Mouse (Mus musculus) cerebellum, adult 2 months (tissue): ENCODE measurements at regions not wholly inside any gene's neighbourhood (a gene's known extent, or its start where the extent isn't known, plus 50 kb on each side); places are given as distances from the start of the nearest gene placed in this dataset.

Source experiments
- DNase-seq, 2 experiments: peaks; one replicate each; pipeline ENCODE4 v3.0.0; 2021
- H3K27ac ChIP-seq: fragments of 200-500 bp; 2 replicates; pipeline ENCODE4 v1.5.1; 2012; ENCODE audit warnings: low read length, control low read depth, inconsistent platforms; ENCODE audit not compliant: insufficient read depth
- H3K27me3 ChIP-seq: fragments of 200-500 bp; 2 replicates; pipeline ENCODE4 v1.6.1; 2012; ENCODE audit warnings: inconsistent platforms, mild to moderate bottlenecking, low read length, moderate library complexity; ENCODE audit not compliant: control insufficient read depth, insufficient read depth
- H3K4me1 ChIP-seq: fragments of 200-500 bp; 2 replicates; pipeline ENCODE4 v1.6.1; 2011; ENCODE audit warnings: low read length; ENCODE audit not compliant: control insufficient read depth, insufficient read depth
- H3K4me3 ChIP-seq: fragments of 200-500 bp; replicated peaks from 2 replicates; pipeline ENCODE3; 2011; ENCODE audit warnings: mild to moderate bottlenecking, low read depth, low read length, control low read depth; ENCODE audit not compliant: insufficient read depth
- CTCF ChIP-seq: fragments of 200-500 bp; IDR thresholded peaks from 2 replicates; pipeline ENCODE4 v1.5.1; 2011; ENCODE audit warnings: low read depth, mild to moderate bottlenecking, control low read depth, low read length, moderate library complexity, borderline replicate concordance; ENCODE audit not compliant: insufficient read depth
- POLR2A ChIP-seq: fragments of 200-500 bp; IDR thresholded peaks from 2 replicates; pipeline ENCODE4 v1.6.1; 2011; ENCODE audit warnings: low read length, control low read depth, borderline replicate concordance; ENCODE audit not compliant: insufficient read depth
- WGBS: fragments of 180-500 bp; shearing (Covaris S2); methylation state at CpG from one replicate; pipeline ENCODE4 v1.1.7; 2018; 5-methylcytosine and 5-hydroxymethylcytosine counted together

DNA sequence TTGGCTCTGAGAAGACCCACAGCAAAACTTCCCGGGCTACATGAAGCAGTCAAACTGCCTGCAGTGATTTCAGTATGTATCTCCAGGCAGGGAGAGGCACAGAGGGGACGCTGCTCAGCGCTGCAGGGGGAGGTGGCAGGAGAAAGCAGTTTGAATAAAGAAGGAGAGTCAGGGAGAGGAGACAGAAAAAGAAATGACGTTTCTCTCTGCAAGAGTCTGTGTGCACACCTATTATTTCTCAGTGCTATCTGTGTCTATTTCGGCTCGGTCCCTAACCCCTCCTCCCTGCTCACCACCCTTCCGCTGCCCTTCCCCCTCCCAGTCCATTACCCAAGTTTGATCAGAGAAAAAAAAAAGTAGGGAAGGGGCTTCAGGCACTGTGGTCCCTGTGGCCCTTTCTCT is 391.4 kb upstream of the Cited2 start:
- Histone ChIP-seq H3K27ac (peak overlapping the region; percentile 98), H3K27me3 (no peaks in the 10 kb centered on the region), H3K4me1 (peaks cover 2% of the 10 kb centered on the region; the same call in 1 of the 2 replicates), H3K4me3 (peak overlapping the region; percentile 96)
- TF ChIP-seq CTCF: no peak
- TF ChIP-seq POLR2A: peak; percentile 23; the same call in 1 of the 2 replicates
- 2% methylated on average over 7 of the region's 7 CpGs for WGBS
- peak; percentile 59 to 67 for DNase-seq

DNA sequence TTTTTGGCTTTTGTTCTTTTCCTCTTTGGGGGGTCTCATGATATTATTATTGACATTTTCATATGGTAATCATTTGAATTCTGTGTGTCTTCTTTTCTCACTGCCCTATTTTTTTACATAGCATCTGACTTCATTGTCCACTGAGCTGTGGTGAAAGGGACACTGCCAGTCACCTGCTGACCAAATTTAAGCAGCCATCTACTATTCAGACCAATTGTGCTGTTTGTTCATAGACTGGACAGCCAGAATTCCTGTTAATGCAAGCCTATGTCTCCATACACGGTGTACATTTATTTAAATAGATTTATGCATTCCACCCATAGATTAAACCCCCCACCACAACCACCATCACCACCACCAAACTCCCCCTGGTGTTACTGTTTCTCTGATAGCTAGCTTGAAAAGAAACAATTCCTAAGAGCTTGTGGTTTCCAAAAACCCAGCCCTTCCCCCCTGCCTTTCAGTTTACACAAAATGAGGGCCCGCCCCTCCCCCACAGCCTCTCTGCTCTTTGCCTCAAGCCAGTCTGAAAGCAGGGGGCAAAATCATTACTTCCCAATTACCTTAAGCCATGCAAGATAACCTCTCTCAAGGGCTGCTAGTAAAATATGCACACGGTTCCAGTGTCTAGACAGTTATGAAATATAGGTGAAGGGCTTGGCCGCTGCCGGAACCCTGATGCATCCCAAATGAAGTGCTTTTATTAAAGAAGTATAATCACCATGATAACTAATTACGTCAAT is 390.8 kb upstream of the Cited2 start:
- 70% methylated on average over 6 of the region's 6 CpGs for WGBS
- Histone ChIP-seq H3K27ac (no peak overlapping the region; the same call in 1 of the 2 replicates), H3K27me3 (no peaks in the 10 kb centered on the region), H3K4me3 (peak overlapping the region; percentile 96), H3K4me1 (peaks cover 2% of the 10 kb centered on the region; the same call in 1 of the 2 replicates)
- peak; percentile 29 to 52 for DNase-seq
- TF ChIP-seq CTCF (no peak), POLR2A (no peak)

DNA sequence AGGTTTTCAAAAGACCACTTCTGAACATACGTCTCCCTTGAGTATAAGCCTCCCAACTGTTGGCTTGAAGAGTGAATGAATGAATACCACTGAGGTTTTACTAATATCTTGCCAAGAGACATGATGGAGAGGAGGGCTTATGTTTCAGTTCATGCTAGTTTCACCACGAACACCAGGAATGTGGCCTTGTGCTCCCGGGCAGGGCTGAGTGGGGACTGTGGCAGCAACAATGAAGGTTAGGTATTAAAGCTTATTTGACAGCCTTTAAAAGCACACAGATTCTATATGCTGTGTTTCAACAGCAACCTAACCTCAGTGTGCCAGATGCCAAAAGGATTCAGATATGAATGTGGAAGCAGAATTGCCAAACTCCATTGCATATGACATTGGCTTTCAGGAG is 390.0 kb upstream of the Cited2 start:
- DNase-seq: no peak
- TF ChIP-seq POLR2A (no peak), CTCF (no peak)
- Histone ChIP-seq H3K27ac (no peak overlapping the region), H3K4me3 (no peak overlapping the region), H3K4me1 (peaks cover 2% of the 10 kb centered on the region; the same call in 1 of the 2 replicates), H3K27me3 (no peaks in the 10 kb centered on the region)
- WGBS: 91% methylated on average over 3 of the region's 3 CpGs

DNA sequence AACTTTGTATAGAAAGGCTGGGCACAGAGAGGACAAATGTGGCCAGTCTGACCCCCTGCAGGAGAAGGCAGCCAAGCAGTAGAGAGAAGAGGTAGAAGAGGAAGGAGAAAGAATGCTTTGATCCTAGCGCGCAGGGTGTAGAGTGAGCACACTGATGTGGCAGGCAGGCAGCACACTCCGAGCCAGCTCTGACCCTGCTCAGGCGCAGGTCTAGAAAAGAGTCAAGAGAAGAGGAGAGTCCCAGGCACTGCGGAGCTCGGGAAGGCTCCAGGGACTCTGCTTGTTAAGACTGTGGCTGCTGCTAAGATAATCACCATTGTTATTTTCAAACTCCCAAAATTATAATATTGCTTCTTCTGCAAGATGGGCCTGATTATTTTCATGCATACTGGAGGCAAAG is 389.3 kb upstream of the Cited2 start:
- H3K27me3 ChIP-seq: no peaks in the 10 kb centered on the region
- no peak for TF ChIP-seq CTCF
- no peak for TF ChIP-seq POLR2A
- H3K4me3 ChIP-seq: no peak overlapping the region
- 75% methylated on average over 6 of the region's 6 CpGs for WGBS
- no peak overlapping the region for H3K27ac ChIP-seq
- no peak for DNase-seq
- H3K4me1 ChIP-seq: peaks cover 2% of the 10 kb centered on the region; the same call in 1 of the 2 replicates

DNA sequence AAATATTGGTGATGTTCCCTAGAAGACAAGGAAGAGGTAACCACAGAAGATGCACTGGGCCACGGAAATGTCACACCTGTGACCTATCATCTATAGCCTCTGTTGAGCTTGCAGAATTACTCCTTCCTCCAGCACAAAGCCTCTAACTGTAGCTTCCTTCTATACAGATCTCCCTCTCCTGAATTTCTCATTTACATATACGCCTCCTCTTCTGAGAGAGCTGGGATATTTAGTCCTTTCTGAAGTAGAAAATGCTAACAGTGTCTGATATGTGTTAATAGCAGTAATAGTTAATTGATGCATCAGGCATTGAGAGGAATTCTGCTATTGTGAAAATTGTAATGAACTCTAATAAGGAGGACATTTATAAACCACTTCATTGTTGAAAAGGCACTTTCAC is 385.8 kb upstream of the Cited2 start:
- Histone ChIP-seq H3K27ac (no peak overlapping the region), H3K4me1 (no peaks in the 10 kb centered on the region), H3K27me3 (no peaks in the 10 kb centered on the region), H3K4me3 (no peak overlapping the region)
- no peak for DNase-seq
- WGBS: 94% methylated on average over 2 of the region's 2 CpGs
- TF ChIP-seq POLR2A (no peak), CTCF (no peak)

DNA sequence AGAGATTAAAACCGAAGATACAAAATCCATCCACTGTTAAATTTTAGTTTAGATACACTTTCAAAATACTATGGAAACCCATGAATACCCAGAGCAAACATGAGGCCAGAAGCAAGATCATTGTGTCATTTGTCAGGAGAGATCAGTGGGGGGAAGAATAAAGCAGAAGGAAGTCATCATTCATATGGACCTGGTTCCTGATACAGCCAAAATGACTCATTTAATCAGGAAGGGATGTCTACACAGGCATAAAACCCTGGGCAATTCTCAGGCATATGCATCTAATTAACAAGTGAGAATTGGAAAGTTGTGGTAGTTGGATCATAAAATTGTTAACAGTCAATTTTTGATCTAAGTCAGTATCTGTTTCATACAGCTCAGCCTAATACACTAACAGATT is 379.2 kb upstream of the Cited2 start:
- TF ChIP-seq POLR2A: no peak
- no peak for TF ChIP-seq CTCF
- Histone ChIP-seq H3K4me3 (no peak overlapping the region), H3K4me1 (no peaks in the 10 kb centered on the region), H3K27me3 (no peaks in the 10 kb centered on the region), H3K27ac (no peak overlapping the region)
- no peak for DNase-seq
- WGBS: 95% methylated on average over 1 of the region's 1 CpGs

DNA sequence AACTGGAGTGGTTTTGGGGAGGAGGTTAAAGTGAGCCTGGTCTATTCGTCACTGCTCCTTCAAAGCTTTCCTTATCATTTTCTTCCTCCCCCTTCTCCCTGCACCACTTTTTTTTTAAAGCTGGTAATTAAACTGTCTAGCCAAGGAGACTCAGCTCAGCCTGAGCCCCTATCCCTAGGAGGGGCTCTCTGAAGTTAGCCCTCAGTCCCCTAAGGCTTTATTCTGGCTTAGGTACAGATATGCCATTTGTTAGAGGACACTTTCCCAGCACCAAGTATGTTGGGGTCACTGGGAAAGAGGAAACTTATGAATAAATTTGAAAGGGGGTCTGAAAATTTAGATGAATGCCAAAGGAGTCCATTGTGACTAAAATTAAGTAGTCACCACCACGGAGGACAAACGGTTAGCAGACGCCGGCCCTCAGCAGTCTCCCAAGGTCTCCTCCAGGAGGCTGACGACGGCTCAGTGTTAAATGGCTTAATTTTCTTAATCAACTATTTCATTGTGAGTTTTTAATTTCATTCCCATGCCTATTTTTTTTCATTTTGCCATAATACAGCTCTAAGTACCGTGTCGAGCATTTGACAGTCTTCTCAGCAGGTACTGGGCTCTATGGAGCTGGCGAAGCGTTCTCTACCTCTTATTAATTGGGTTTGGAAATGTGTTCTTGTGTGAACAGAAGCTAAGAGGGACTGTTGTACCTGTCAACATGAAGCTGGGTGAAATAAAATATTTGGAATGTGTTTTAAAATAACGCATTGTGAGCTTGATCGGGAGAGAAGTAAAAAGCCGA is 370.6 kb upstream of the Cited2 start:
- Histone ChIP-seq H3K27me3 (no peaks in the 10 kb centered on the region; the same call in 1 of the 2 replicates), H3K27ac (no peak overlapping the region), H3K4me3 (no peak overlapping the region), H3K4me1 (no peaks in the 10 kb centered on the region)
- TF ChIP-seq CTCF (no peak), POLR2A (no peak)
- 58% methylated on average over 14 of the region's 14 CpGs for WGBS
- DNase-seq: no peak
